Mouse (Mus musculus) forebrain, embryonic 11.5 days (tissue): ENCODE measurements around the gene Npdc1. TPM values are rescaled to one million over a fixed set of nuclear protein-coding genes. Genes with fewer than 3 reads are reported as not detected.

Source experiments
- ATAC-seq: fragments of 200-750 bp; cut with Nextera tagmentation; replicated peaks from 2 replicates; pipeline ENCODE4 v1.8.0; 2017; ENCODE audit warnings: moderate TSS enrichment; ENCODE audit not compliant: low FRiP score
- DNase-seq: peaks from one replicate; pipeline ENCODE4 v3.0.0-alpha.2; 2017; ENCODE audit warnings: low spot score
- H3K27ac ChIP-seq: fragments of 300-500 bp; sonication (generic); 2 replicates; pipeline ENCODE4 v1.5.1; 2014; ENCODE audit warnings: low read depth, low read length
- H3K27me3 ChIP-seq: fragments of 300-500 bp; sonication (generic); 2 replicates; pipeline ENCODE4 v1.6.1; 2014; ENCODE audit warnings: mild to moderate bottlenecking, low read length, mixed read lengths; ENCODE audit not compliant: control insufficient read depth, insufficient read depth
- H3K36me3 ChIP-seq: fragments of 300-500 bp; sonication (generic); 2 replicates; pipeline ENCODE4 v1.6.1; 2014; ENCODE audit warnings: mild to moderate bottlenecking, low read length, moderate library complexity, mixed read lengths; ENCODE audit not compliant: control insufficient read depth, insufficient read depth
- H3K4me1 ChIP-seq: fragments of 300-500 bp; sonication (generic); replicated peaks from 2 replicates; pipeline ENCODE4 v1.6.1; 2014; ENCODE audit warnings: low read length, mixed read lengths; ENCODE audit not compliant: control insufficient read depth, insufficient read depth
- H3K4me2 ChIP-seq: fragments of 300-500 bp; sonication (generic); 2 replicates; pipeline ENCODE4 v1.6.1; 2014; ENCODE audit warnings: low read depth, mild to moderate bottlenecking, low read length, moderate library complexity, mixed read lengths; ENCODE audit not compliant: severe bottlenecking
- H3K4me3 ChIP-seq: fragments of 300-500 bp; sonication (generic); 2 replicates; pipeline ENCODE4 v1.5.1; 2014; ENCODE audit warnings: low read depth, low read length
- H3K9ac ChIP-seq: fragments of 300-500 bp; sonication (generic); 2 replicates; pipeline ENCODE4 v1.6.1; 2014; ENCODE audit warnings: low read length
- H3K9me3 ChIP-seq: fragments of 300-500 bp; sonication (generic); 2 replicates; pipeline ENCODE4 v1.6.1; 2016; ENCODE audit warnings: low read length, mixed read lengths; ENCODE audit not compliant: control insufficient read depth
- WGBS: fragments of 180-500 bp; shearing (Covaris S2); extraction: QIAGEN DNeasy Blood & Tissue Kit; methylation state at CpG from one replicate; pipeline ENCODE4 v1.1.7; 2014; 5-methylcytosine and 5-hydroxymethylcytosine counted together
- polyA plus RNA-seq: library from polyadenylated mRNA; unstranded; fragments of >200 nt; fragmentation: Nextera tagmentation; extraction: Ambion mirVana; gene quantifications from 2 replicates; pipeline ENCODE4 v1.2.1, GENCODE M21; 2014

Gene Npdc1
- polyA plus RNA-seq, 1 experiment from 2014 or later: 120 TPM

DNA sequence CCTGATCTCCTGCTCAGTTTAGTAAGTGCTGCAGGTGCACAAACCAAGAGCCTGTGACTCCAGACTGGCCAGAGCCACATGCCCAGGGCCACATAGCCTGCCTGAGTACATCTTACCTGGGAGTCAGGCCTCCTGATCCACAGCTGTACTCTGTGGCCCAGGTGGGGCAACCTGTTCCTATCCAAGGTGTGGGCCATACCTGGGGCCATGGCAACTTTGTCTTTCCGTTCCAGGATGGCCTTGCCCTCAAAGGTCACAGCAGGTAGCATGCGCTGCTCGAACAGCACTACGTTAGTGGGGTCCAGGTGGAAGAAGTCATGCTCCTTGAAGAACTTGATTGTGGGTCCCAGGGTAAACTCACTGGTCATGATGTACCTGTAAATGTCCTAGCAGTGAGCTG, 34.8 kb upstream of the Npdc1 start:
- H3K4me3 ChIP-seq: no peak overlapping the region
- H3K27ac ChIP-seq: no peak overlapping the region
- no peak overlapping the region for H3K9ac ChIP-seq
- DNase-seq (no peak), ATAC-seq (no peak)
- 0 out of 2 replicates have a peak, but pooled peaks cover 5% of the 10 kb centered on the region for H3K4me1 ChIP-seq
- no peaks in the 10 kb centered on the region for H3K9me3 ChIP-seq
- WGBS: 81% methylated on average over 4 of the region's 4 CpGs
- H3K36me3 ChIP-seq: no peaks in the 10 kb centered on the region
- peaks cover 18% of the 10 kb centered on the region for H3K27me3 ChIP-seq
- H3K4me2 ChIP-seq: no peak overlapping the region

DNA sequence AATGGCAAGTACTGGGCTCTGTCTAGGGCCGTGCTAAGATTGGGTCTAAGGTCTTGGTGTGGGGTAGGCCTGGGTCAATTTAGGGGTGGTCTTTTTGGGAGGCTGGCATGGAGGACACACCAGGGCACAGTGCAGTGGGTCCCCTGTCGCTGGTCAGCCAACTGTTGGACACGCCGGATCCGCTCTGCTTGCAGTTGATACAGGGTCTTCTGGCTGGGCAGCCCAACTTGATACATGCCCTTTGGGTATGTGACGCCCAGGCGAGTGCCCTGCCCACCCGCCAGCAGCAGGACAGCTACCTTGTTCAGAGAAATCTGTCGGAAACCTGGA, 34.4 kb upstream of the Npdc1 start:
- H3K27ac ChIP-seq: no peak overlapping the region
- 26% methylated on average over 9 of the region's 9 CpGs for WGBS
- no peak for DNase-seq

DNA sequence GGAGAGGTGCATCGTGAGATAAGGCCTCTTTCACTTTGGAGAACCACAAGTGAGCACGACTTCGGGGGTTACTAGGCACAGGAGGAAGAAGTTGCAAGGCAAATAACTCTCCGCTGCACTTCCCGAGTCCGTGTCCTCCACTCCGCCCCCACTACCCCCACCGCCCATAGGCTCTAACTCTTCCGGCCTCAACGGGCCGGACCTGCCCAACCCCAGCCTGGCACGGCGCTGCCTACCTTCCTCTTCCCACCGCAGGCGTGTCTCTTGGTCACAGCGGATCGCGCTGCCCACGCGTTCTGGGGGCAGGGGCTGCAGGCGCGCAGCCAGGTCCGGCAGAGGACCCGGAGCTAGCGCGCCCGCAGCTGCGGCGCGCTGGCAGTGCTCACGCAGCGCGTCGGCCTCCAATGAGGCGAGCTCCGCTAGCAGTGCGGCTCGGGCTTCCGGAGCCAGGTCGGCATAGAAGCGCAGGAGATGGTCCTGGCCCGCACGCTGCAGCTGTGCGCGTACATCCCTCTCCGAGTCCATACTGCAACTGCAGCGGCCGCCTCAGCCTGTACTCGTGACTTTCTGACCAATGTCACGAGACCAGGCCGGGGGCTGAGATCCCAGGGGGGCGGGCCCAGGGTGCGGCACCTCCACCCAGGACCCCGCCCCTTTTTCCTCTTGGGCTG, 33.9 kb upstream of the Npdc1 start, which contains the start of gene Uap1l1:
Uap1l1 (minus strand) TSS at position 592 of the 671 bp plus-strand sequence.
- Histone ChIP-seq H3K36me3 (no peaks in the 10 kb centered on the region), H3K27ac (no peak within 1 kb of the TSS), H3K4me1 (0 out of 2 replicates have a peak, but pooled peaks cover 5% of the 10 kb centered on the region), H3K9me3 (no peaks in the 10 kb centered on the region), H3K27me3 (peaks cover 18% of the 10 kb centered on the region), H3K9ac (peak within 1 kb of the TSS; percentile 57), H3K4me3 (peak within 1 kb of the TSS; percentile 46), H3K4me2 (peak within 1 kb of the TSS; percentile 97)
- ATAC-seq (peak; percentile 52), DNase-seq (peak; percentile 69)
- WGBS: under 1% methylated on average over 49 of the region's 54 CpGs

More for the DNA sequence above, 34.4 kb upstream of the Npdc1 start:
- Histone ChIP-seq H3K4me2 (peak overlapping the region; percentile 97), H3K4me1 (0 out of 2 replicates have a peak, but pooled peaks cover 5% of the 10 kb centered on the region), H3K9ac (peak overlapping the region; percentile 57; the same call in 1 of the 2 replicates), H3K27me3 (peaks cover 18% of the 10 kb centered on the region), H3K4me3 (peak overlapping the region; percentile 46), H3K36me3 (no peaks in the 10 kb centered on the region), H3K9me3 (no peaks in the 10 kb centered on the region)
- peak; percentile 58; the same call in 1 of the 2 replicates for ATAC-seq

DNA sequence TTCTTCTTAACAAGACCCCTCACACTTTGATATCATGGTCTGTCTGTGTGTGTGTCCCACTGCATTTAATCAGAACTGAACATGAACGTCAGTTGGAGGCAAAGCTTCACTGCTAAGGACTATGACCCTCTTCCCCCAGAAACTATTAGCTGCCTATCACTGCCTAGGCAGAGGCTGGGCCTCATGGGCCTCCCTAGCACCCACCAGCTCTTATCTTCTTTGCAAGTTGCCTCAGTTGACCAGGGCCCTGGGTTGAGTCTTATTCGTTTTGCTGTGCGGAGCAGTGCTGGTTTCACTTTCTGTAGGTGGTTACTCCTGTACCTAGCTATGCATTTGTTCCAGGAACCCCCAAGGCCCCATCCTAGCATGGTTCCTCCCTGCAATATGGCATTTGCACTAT, 29.2 kb upstream of the Npdc1 start:
- Histone ChIP-seq H3K4me2 (no peak overlapping the region), H3K9me3 (no peaks in the 10 kb centered on the region)
- 87% methylated on average over 3 of the region's 3 CpGs for WGBS

DNA sequence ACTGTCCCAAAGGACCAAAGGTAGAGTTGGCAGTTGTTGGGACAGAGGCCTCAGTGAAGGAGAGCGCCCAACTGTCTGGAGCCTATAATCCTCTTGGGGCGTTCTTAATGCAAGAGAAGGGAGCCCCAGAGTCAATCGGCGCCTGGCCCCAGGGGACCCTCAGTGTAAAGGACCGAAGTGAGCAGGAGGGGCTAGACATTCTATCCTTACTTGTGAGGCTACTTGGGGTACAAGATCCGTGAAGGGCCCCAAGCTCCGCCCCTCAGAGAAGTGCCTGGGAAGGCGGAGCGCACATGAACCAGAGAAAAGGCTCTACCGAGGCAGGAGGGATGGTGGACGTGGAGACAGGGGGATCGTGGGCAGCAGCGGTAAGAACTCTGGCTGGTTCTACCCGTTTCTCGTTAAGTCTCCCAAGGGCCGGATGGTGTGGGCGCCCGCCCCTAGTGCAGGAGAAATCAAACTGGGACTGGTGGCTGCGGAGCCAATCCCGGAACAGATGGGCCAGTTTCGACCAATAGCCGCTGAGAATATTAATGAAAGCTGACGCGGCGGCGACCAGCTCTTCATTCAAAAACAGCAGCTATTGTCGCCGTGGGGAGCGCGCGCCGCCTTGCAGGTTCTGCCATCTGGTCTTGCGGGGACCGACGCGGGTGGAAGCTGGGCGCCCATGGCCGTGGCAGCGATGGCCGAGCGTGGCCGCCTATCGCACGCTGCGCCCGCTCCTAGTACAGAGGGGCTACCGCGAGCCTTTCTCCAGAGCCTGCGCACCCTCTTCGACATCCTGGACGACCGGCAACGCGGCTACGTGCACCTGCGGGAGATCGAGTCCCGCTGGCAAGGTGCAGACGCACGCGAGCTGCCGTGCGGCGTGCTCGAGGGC, 27.1 kb upstream of the Npdc1 start, which contains the start of gene Sapcd2:
Sapcd2 (plus strand) TSS at position 558 of the 880 bp plus-strand sequence.
- Histone ChIP-seq H3K9ac (peak within 1 kb of the TSS; percentile 90), H3K27ac (peak within 1 kb of the TSS; percentile 87), H3K27me3 (no peaks in the 10 kb centered on the region), H3K4me3 (peak within 1 kb of the TSS; percentile 83), H3K4me1 (peaks cover 19% of the 10 kb centered on the region), H3K4me2 (peak within 1 kb of the TSS; percentile 96), H3K36me3 (peaks cover 3% of the 10 kb centered on the region; the same call in 1 of the 2 replicates), H3K9me3 (no peaks in the 10 kb centered on the region)
- DNase-seq (peak; percentile 93), ATAC-seq (peak; percentile 96)
- under 1% methylated on average over 65 of the region's 65 CpGs for WGBS

More for the DNA sequence above, 29.2 kb upstream of the Npdc1 start:
- Histone ChIP-seq H3K36me3 (no peaks in the 10 kb centered on the region; the same call in 1 of the 2 replicates), H3K27me3 (peaks cover 7% of the 10 kb centered on the region), H3K27ac (no peak overlapping the region), H3K9ac (no peak overlapping the region), H3K4me3 (no peak overlapping the region), H3K4me1 (peaks cover 22% of the 10 kb centered on the region)
- DNase-seq (no peak), ATAC-seq (no peak)

DNA sequence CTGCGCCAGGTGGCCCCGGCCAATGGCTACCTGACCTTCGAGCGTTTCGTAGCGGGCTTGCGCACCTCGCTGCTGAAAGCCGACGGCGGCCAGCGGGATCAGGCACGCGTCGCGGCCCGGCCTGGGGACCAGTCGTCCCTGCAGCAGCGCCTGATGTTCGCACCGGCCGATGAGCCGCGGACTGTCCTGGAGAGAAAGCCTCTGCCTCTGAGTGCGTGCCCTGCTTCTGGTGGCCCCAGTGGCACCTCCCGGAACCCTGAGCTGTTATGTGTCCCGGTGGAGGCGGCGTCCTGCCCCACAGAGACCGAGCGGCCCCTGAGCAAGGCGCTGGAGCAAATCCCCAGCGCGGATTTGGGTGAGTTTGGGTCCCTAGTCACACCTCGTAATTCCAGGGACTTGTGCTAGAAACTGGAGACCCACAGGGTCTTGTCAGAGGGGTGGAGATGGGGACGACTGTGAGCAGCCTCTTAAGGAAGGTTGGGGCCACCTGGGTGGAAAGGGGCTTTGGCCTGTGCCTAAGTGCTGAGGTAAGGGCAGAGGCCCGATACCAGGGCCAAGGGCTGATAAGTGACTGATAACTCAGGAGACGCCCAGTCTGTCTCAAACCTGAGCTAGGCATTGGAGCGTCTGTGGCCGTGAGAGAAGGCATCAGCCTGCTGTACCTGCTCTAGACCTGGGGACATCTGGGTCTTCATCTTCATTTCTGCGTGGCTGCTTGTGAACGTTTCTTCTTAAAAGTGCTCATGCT, 26.3 kb upstream of the Npdc1 start:
- Histone ChIP-seq H3K27me3 (no peaks in the 10 kb centered on the region), H3K9me3 (no peaks in the 10 kb centered on the region), H3K4me3 (peak overlapping the region; percentile 83), H3K4me2 (peak overlapping the region; percentile 96), H3K4me1 (peaks cover 19% of the 10 kb centered on the region), H3K9ac (peak overlapping the region; percentile 90), H3K27ac (peak overlapping the region; percentile 53; the same call in 1 of the 2 replicates), H3K36me3 (peaks cover 7% of the 10 kb centered on the region; the same call in 1 of the 2 replicates)
- whole genome bisulfite sequencing: 1% methylated on average over 42 of the region's 42 CpGs
- DNase-seq (peak; percentile 72), ATAC-seq (peak; percentile 22)

DNA sequence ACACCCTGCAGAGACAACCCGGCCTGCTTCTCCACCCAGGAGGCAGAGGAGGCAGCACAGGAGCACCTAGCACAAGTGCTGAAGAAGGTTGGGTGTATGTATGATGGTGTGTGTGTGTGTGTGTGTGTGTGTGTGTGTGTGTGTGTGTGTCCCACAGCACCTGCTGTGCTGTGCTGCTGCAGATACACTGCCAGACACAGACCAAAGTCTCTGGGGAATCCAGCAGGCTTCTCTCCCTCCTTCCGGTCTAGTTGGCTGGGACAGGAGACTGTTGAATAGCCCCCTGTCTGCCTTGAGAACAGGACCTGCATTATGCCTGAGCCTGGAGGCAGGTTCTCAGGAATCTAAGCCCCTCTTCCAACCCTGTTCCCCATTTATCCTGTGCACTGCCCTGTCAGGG, 25.7 kb upstream of the Npdc1 start:
- Histone ChIP-seq H3K4me1 (peaks cover 19% of the 10 kb centered on the region), H3K9me3 (no peaks in the 10 kb centered on the region), H3K4me2 (peak overlapping the region; percentile 96), H3K36me3 (peaks cover 11% of the 10 kb centered on the region; the same call in 1 of the 2 replicates), H3K4me3 (peak overlapping the region; percentile 83), H3K27me3 (no peaks in the 10 kb centered on the region), H3K9ac (peak overlapping the region; percentile 90), H3K27ac (no peak overlapping the region)
- ATAC-seq (no peak), DNase-seq (no peak)
- whole genome bisulfite sequencing: 31% methylated on average over 2 of the region's 2 CpGs

DNA sequence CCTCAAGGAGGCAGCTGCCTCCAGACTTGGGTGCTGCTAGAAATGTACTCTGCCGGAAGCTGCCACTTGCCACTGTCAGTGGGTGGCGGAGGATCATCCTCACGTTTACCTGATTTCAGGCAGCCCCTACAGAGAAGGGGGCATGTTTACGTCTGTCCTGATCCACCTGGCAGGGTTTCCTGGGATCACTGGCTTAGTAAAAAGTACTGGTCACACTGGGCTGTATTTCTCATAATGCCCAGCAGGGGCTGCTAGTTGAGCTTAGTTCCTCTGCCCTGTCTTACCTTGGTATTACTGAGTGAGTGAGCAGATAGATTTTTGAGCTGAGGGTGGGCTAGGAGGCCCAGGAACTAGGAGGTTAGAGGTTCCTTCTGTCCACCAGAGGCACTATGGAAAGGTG, 22.6 kb upstream of the Npdc1 start:
- H3K4me3 ChIP-seq: no peak overlapping the region
- ATAC-seq (no peak), DNase-seq (no peak)
- WGBS: 67% methylated on average over 4 of the region's 4 CpGs
- no peak overlapping the region for H3K4me2 ChIP-seq
- H3K27ac ChIP-seq: no peak overlapping the region
- peaks cover 17% of the 10 kb centered on the region for H3K4me1 ChIP-seq
- no peak overlapping the region for H3K9ac ChIP-seq
- no peaks in the 10 kb centered on the region for H3K27me3 ChIP-seq
- H3K36me3 ChIP-seq: peaks cover 11% of the 10 kb centered on the region; the same call in 1 of the 2 replicates
- H3K9me3 ChIP-seq: no peaks in the 10 kb centered on the region
